Mouse (Mus musculus) layer of hippocampus, postnatal 25 days (tissue): ENCODE measurements around the gene Ddx5. TPM values are rescaled to one million over a fixed set of nuclear protein-coding genes. Genes with fewer than 3 reads are reported as not detected.
"Not testable (repeated sequence)": the region's sequence is repeated elsewhere in the genome, so short reads cannot be mapped to it uniquely, and the experiment has no call there.

Source experiments
- DNase-seq, 2 experiments: peaks; one replicate each; pipeline ENCODE4 v3.0.0; 2022; ENCODE audit warnings: mixed read lengths in 2 of 2, low spot score in 1 of 2; ENCODE audit errors: extremely low spot score in 1 of 2
- total RNA-seq, 2 experiments: library from RNA; stranded (reverse); gene quantifications; 2 replicates each; pipeline ENCODE4 v1.2.3; 2021

Gene Ddx5
- 100 to 1,000 TPM; 711 to 757 TPM for total RNA-seq

GRCm38 (mm10) chr11:106788775-106789459 is at the start of gene Ddx5, which contains the start of gene Cep95:
Gene Ddx5 (minus strand): TSS chr11:106789185.
Gene Cep95 (plus strand): TSS chr11:106789252.
- DNase-seq: peak; percentile 81 to 98

- DNase-seq: no peak
Observed at GRCm38 (mm10) chr11:106828079-106828478, 39.1 kb upstream of the Ddx5 start.

GRCm38 (mm10) chr11:106824403-106824802 is 35.4 kb upstream of the Ddx5 start:
- no peak for DNase-seq

GRCm38 (mm10) chr11:106823741-106824140 is 34.8 kb upstream of the Ddx5 start:
- no peak for DNase-seq

- peak in 1 of 2 experiments; percentile 17 for DNase-seq
Observed at GRCm38 (mm10) chr11:106822911-106823310, 33.9 kb upstream of the Ddx5 start.

GRCm38 (mm10) chr11:106822491-106822890 is 33.5 kb upstream of the Ddx5 start:
- no peak for DNase-seq

- DNase-seq: no peak
Observed at GRCm38 (mm10) chr11:106821397-106821796, 32.4 kb upstream of the Ddx5 start.

- no peak for DNase-seq
Observed at GRCm38 (mm10) chr11:106820972-106821371, 32.0 kb upstream of the Ddx5 start.

- no peak for DNase-seq
Observed at GRCm38 (mm10) chr11:106820252-106820651, 31.3 kb upstream of the Ddx5 start.

GRCm38 (mm10) chr11:106819595-106819994 is 30.6 kb upstream of the Ddx5 start:
- DNase-seq: no peak

- DNase-seq: no peak
Observed at GRCm38 (mm10) chr11:106818341-106818740, 29.4 kb upstream of the Ddx5 start.

- DNase-seq: no peak
Observed at GRCm38 (mm10) chr11:106817808-106818207, 28.8 kb upstream of the Ddx5 start.

- DNase-seq: no peak
Observed at GRCm38 (mm10) chr11:106817156-106817555, 28.2 kb upstream of the Ddx5 start.

GRCm38 (mm10) chr11:106816316-106816715 is 27.3 kb upstream of the Ddx5 start:
- DNase-seq: no peak

GRCm38 (mm10) chr11:106815761-106816160 is 26.8 kb upstream of the Ddx5 start:
- DNase-seq: no peak

- DNase-seq: no peak
Observed at GRCm38 (mm10) chr11:106815331-106815730, 26.3 kb upstream of the Ddx5 start.

GRCm38 (mm10) chr11:106814601-106815320 is 25.8 kb upstream of the Ddx5 start:
- DNase-seq: no peak

- DNase-seq: no peak
Observed at GRCm38 (mm10) chr11:106812410-106813136, 23.6 kb upstream of the Ddx5 start.

- DNase-seq: not testable (repeated sequence)
Observed at GRCm38 (mm10) chr11:106807442-106807841, 18.5 kb upstream of the Ddx5 start.

- DNase-seq: no peak
Observed at GRCm38 (mm10) chr11:106802069-106802627, 13.2 kb upstream of the Ddx5 start.

GRCm38 (mm10) chr11:106795679-106796078 is 6.7 kb upstream of the Ddx5 start:
- DNase-seq: no peak
